Mouse (Mus musculus): Measurements from ENCODE around the gene Snap91. TPM values are rescaled to one million over a fixed set of nuclear protein-coding genes. Genes with fewer than 3 reads are reported as not detected.

Snap91 gene
- polyA plus RNA-seq (2012; fragmentation: generic; extraction: Trizol): under 1 TPM in 1 of 2 experiments, not detected in 1; 0.01 TPM

GRCm38 (mm10) chr9:86880113-86880972 is at the start of gene Snap91:
TSS of gene Snap91 (minus strand) at chr9:86880654.

GRCm38 (mm10) chr9:86742959-86743911 is 137.2 kb downstream of the Snap91 start, which contains the start of gene Prss35:
TSS of gene Prss35 (plus strand) at chr9:86743649.

Other genes with a start within 250 kb of the Snap91 start
- 10 to 100 TPM in 1 of 2 experiments, 1 to 10 TPM in 1; 7.9 to 21.7 TPM for gene Me1, start 184.7 kb downstream of the Snap91 start, polyA plus RNA-seq (2012; fragmentation: generic; extraction: Trizol)
- under 1 TPM in 1 of 2 experiments, not detected in 1; 0.11 TPM for gene Prss35, start 137.0 kb downstream of the Snap91 start, polyA plus RNA-seq (2012; fragmentation: generic; extraction: Trizol)
- gene Ripply2, start 134.9 kb upstream of the Snap91 start, polyA plus RNA-seq (2012; fragmentation: generic; extraction: Trizol): not detected
- gene Cyb5r4, start 141.4 kb upstream of the Snap91 start, polyA plus RNA-seq (2012; fragmentation: generic; extraction: Trizol): 1 to 10 TPM; 2.0 to 6.2 TPM